Mouse (Mus musculus): ENCODE results near the gene Dpf3.

GRCm38 (mm10) chr12:83206866-83207265 is 280.6 kb downstream of the Dpf3 start:
- TF ChIP-seq EP300 (IDR thresholded peaks at IDR 0.05; ENCODE audit: low read depth) (no peak), CTCF (IDR thresholded peaks at IDR 0.05; ENCODE audit: low read depth) (no peak)
